In the genomic region with DNA sequence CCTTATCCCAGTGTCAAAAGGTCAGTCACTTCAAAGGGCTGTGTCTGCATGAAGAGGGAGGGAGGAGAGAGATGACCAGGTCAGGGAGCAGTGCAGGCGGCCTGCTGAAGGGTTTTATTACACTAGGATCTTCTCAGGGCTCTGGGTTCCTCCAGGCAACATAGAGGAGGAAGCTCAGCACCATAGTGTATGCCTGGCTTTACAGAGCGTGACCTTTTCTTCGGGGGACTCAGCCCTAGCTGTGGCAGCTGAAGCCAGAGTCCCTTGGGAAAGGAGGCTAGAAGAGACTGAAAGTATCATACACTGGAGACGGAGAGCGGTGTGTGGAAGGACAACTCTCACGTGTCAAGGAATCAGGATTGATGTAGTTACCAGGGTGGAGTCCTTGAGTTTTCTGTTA, we compare ENCODE assay signal across 19 mouse cellular contexts. TPM values are rescaled to one million over a fixed set of nuclear protein-coding genes. Genes with fewer than 3 reads are reported as not detected.
DNase-seq lines count a peak whose midpoint lies in the region; ATAC-seq and TF ChIP-seq lines count a peak whose summit lies in the region.
"Had no signal": no experiment of that assay in that cellular context is flagged by ENCODE, and none has a peak within 500 bp of the region (broad histone marks: within the 10 kb centered on the region; RNA-seq: fewer than 3 reads in every experiment).

No protein-coding gene starts in this region.

- TF ChIP-seq EP300 in lung, postnatal 0 days (IDR thresholded peaks at IDR 0.05) = no peak

- no peaks in the 10 kb centered on the region for H3K27me3 ChIP-seq in heart, embryonic 12.5 days (replicated peaks)
- no peaks in the 10 kb centered on the region for H3K27me3 ChIP-seq in kidney, embryonic 16.5 days (ENCODE audit: insufficient read depth, low read length)
- H3K27me3 ChIP-seq in splenic B cell, adult 2 months (ENCODE audit: control insufficient read depth, insufficient read depth, low read length, poor library complexity, severe bottlenecking) = no peaks in the 10 kb centered on the region
- H3K27me3 ChIP-seq in lung, postnatal 0 days (replicated peaks; ENCODE audit: insufficient read depth, low read length) = no peaks in the 10 kb centered on the region
- H3K27me3 ChIP-seq: embryonic facial prominence, embryonic 12.5 days; forebrain, embryonic 12.5 days; heart, embryonic 13.5 days; hindbrain, embryonic 13.5 days had no signal

- H3K9me3 ChIP-seq in heart, embryonic 12.5 days (replicated peaks) = no peaks in the 10 kb centered on the region
- H3K9me3 ChIP-seq in kidney, embryonic 16.5 days (ENCODE audit: low read length) = no peaks in the 10 kb centered on the region
- H3K9me3 ChIP-seq in lung, postnatal 0 days (ENCODE audit: low read length) = no peaks in the 10 kb centered on the region
- H3K9me3 ChIP-seq: embryonic facial prominence, embryonic 12.5 days; forebrain, embryonic 12.5 days; heart, embryonic 13.5 days; hindbrain, embryonic 13.5 days had no signal

- no peak for ATAC-seq in heart, embryonic 12.5 days (ENCODE audit: insufficient number of reproducible peaks, low FRiP score)
- ATAC-seq in kidney, embryonic 16.5 days (ENCODE audit: low FRiP score, low TSS enrichment) = peak; percentile 91
- ATAC-seq in lung, postnatal 0 days = no peak
- ATAC-seq: forebrain, embryonic 16.5 days; hindbrain, postnatal 0 days had no signal

- no peak overlapping the region for H3K4me3 ChIP-seq in heart, embryonic 12.5 days
- H3K4me3 ChIP-seq in kidney, embryonic 16.5 days (ENCODE audit: low read length) = no peak overlapping the region
- no peak overlapping the region for H3K4me3 ChIP-seq in lung, postnatal 0 days (ENCODE audit: low read depth, low read length)
- H3K4me3 ChIP-seq: embryonic facial prominence, embryonic 12.5 days; forebrain, embryonic 12.5 days; heart, embryonic 13.5 days; hindbrain, embryonic 13.5 days had no signal

- DNase-seq in heart, adult 11 months = peak; percentile 5
- no peak for DNase-seq in kidney, postnatal 14 days
- peak; percentile 51 for DNase-seq in embryo, embryonic 10.5 days (ENCODE audit: low spot score)
- DNase-seq in splenic B cell, adult 2 months (ENCODE audit: low read depth, low spot score) = peak; percentile 3
- DNase-seq in lung, postnatal 0 days (ENCODE audit: low spot score) = no peak
- DNase-seq: adrenal gland, postnatal 10 days; cerebellum, adult 11 months; cerebellum, adult 8-10 months; cerebellum, postnatal 14 days; gastrocnemius, postnatal 14 days; heart, postnatal 36 days had no signal

- H3K4me2 ChIP-seq in heart, embryonic 12.5 days = no peak overlapping the region
- H3K4me2 ChIP-seq in kidney, embryonic 16.5 days (replicated peaks; ENCODE audit: low read depth, low read length) = no peak overlapping the region
- no peak overlapping the region for H3K4me2 ChIP-seq in lung, postnatal 0 days (replicated peaks; ENCODE audit: low read depth, low read length)
- H3K4me2 ChIP-seq: embryonic facial prominence, embryonic 12.5 days; forebrain, embryonic 12.5 days; heart, embryonic 13.5 days; hindbrain, embryonic 13.5 days had no signal

- 43% methylated on average over 6 of the region's 6 CpGs for WGBS in heart, embryonic 12.5 days
- 11% methylated on average over 6 of the region's 6 CpGs for WGBS in kidney, embryonic 16.5 days
- 39% methylated on average over 6 of the region's 6 CpGs for WGBS in lung, postnatal 0 days

- H3K36me3 ChIP-seq in heart, embryonic 12.5 days = no peaks in the 10 kb centered on the region
- H3K36me3 ChIP-seq in kidney, embryonic 16.5 days (ENCODE audit: insufficient read depth, low read length) = no peaks in the 10 kb centered on the region
- H3K36me3 ChIP-seq in splenic B cell, adult 2 months (ENCODE audit: control insufficient read depth, insufficient read depth, low read length, poor library complexity, severe bottlenecking) = no peaks in the 10 kb centered on the region
- H3K36me3 ChIP-seq in lung, postnatal 0 days (ENCODE audit: insufficient read depth, low read length) = no peaks in the 10 kb centered on the region
- H3K36me3 ChIP-seq: embryonic facial prominence, embryonic 12.5 days; forebrain, embryonic 12.5 days; heart, embryonic 13.5 days; hindbrain, embryonic 13.5 days had no signal

- no peaks in the 10 kb centered on the region for H3K4me1 ChIP-seq in heart, embryonic 12.5 days (replicated peaks)
- peaks cover 6% of the 10 kb centered on the region for H3K4me1 ChIP-seq in kidney, embryonic 16.5 days (ENCODE audit: insufficient read depth, low read length)
- H3K4me1 ChIP-seq in lung, postnatal 0 days (ENCODE audit: insufficient read depth, low read depth, low read length) = no peaks in the 10 kb centered on the region
- H3K4me1 ChIP-seq: embryonic facial prominence, embryonic 12.5 days; forebrain, embryonic 12.5 days; heart, embryonic 13.5 days; hindbrain, embryonic 13.5 days had no signal

- no peak for TF ChIP-seq CTCF in lung, postnatal 0 days (IDR thresholded peaks at IDR 0.05)

- H3K9ac ChIP-seq in heart, embryonic 12.5 days = no peak overlapping the region
- H3K9ac ChIP-seq in kidney, embryonic 16.5 days (replicated peaks; ENCODE audit: low read length) = no peak overlapping the region
- no peak overlapping the region for H3K9ac ChIP-seq in lung, postnatal 0 days (replicated peaks; ENCODE audit: low read depth)
- H3K9ac ChIP-seq: embryonic facial prominence, embryonic 12.5 days; forebrain, embryonic 12.5 days; heart, embryonic 13.5 days; hindbrain, embryonic 13.5 days had no signal

- no peak overlapping the region for H3K27ac ChIP-seq in heart, embryonic 12.5 days (ENCODE audit: poor library complexity, severe bottlenecking)
- H3K27ac ChIP-seq in kidney, embryonic 16.5 days (ENCODE audit: low read length) = no peak overlapping the region
- H3K27ac ChIP-seq in lung, postnatal 0 days (ENCODE audit: low read length) = no peak overlapping the region
- H3K27ac ChIP-seq: embryonic facial prominence, embryonic 12.5 days; forebrain, embryonic 12.5 days; heart, embryonic 13.5 days; hindbrain, embryonic 13.5 days; hindbrain, postnatal 0 days had no signal

RNA-seq across cellular contexts. Expression of a gene that starts 42.6 kb away (rescaled TPM):
- 61.1 and 63.7 TPM in 2 replicates for polyA plus RNA-seq in heart, embryonic 12.5 days (2016; fragmentation: Nextera tagmentation; extraction: Ambion mirVana)
- polyA plus RNA-seq in kidney, embryonic 16.5 days (2015; fragmentation: Nextera tagmentation; extraction: Ambion mirVana) = 44.8 and 59.8 TPM in 2 replicates
- 57.2 and 60.9 TPM in 2 replicates for polyA plus RNA-seq in lung, postnatal 0 days (2015; fragmentation: Nextera tagmentation; extraction: Ambion mirVana)

Comparison
In these comparisons a context has a peak if more than half of its experiments do, and no peak if none do; other contexts are left out.
1. DNase-seq: peak in heart, adult 11 months (single experiment), embryo, embryonic 10.5 days (single experiment) and splenic B cell, adult 2 months (single experiment); none in kidney, postnatal 14 days (single experiment) and lung, postnatal 0 days (single experiment).